Mouse (Mus musculus) leukemia stem cell, adult 10-12 weeks (primary cell): Measurements from ENCODE around the gene Gm45062. TPM values are rescaled to one million over a fixed set of nuclear protein-coding genes. Genes with fewer than 3 reads are reported as not detected.

Experiments
- polyA plus RNA-seq: library from polyadenylated mRNA; stranded (reverse); fragments of >175 nt; gene quantifications from 2 replicates; pipeline ENCODE4 v1.2.3, GENCODE M21; 2012; ENCODE audit warnings: low replicate concordance

Gene Gm45062
- polyA plus RNA-seq, result not detected in 2 replicates

DNA sequence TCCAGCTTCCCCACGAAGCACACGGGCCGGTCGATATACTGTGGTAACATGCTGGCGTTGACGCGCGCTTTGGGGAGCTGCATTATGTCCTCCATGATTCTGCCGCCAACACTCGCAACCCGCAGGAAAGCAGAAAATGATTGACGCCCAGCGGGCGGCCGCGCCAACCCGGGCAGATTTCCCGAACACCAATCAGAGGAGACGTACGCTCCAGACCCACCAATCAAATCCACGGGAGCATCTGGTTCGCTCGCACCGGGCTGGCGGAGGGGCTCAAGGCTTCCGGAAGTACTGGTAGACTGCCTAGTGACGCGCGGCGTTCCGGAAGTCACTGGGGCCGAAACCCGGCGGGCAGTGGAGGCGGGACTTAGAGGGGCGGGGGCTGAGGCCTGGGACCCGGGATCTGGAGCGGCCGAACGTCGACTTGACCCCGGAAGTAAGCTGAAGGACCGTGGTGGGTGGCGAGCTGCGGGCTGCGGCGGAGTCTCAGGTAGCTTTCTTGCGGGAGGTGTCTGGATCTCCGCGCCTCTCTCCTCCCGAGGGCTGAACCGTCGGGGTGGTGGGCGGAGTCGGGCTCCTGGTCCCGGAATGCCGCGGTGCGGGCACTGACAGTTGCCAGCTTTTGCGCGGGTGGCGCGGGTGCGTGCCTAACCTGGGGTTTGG lies at the start of gene Gm45062, which contains the start of the genes Rpa3 and Umad1:
Gene Gm45062 (plus strand): TSS at position 447 of the 663 bp plus-strand sequence.
Gene Rpa3 (minus strand): TSS at position 170 of the 663 bp plus-strand sequence.
Gene Umad1 (plus strand): TSS at position 285 of the 663 bp plus-strand sequence.

DNA sequence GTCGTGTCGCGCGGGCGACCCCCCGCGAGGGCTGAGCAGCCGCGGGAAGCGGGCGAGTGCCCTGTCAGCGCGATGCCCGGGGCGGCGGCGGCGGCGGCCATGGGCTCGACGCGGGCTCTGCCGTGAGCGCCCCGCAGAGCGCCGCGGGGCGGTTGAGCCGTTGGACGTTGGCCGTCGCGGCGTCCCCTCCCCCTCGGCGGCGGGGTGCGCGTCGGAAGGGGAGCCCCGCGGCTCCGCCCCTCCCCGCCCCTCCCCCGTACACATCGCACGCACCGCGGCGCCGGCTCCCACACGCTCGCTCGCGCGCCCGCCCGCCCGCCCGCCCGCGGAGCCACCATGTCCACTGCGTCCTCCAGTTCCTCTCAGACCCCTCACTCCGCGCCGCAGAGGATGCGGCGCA lies 250.3 kb downstream of the Gm45062 start, which contains the start of gene Glcci1:
Gene Glcci1 (plus strand): TSS at position 50 of the 400 bp plus-strand sequence.

Other genes starting within 250 kb of the Gm45062 start
- 0.05 TPM in 1 of 2 replicates, not detected in the other for gene Col28a1, start 66.8 kb upstream of the Gm45062 start, polyA plus RNA-seq
- gene Mios, start 50.2 kb upstream of the Gm45062 start, polyA plus RNA-seq, result 3.1 and 7.6 TPM in 2 replicates
- gene Rpa3, start 277 bp upstream of the Gm45062 start, polyA plus RNA-seq, result 1.9 and 3.9 TPM in 2 replicates
- 5.0 and 8.3 TPM in 2 replicates for gene Umad1, start 162 bp upstream of the Gm45062 start, polyA plus RNA-seq